Mouse (Mus musculus): ENCODE data around the gene Cpne9.
"Not testable (repeated sequence)": the region's sequence is repeated elsewhere in the genome, so short reads cannot be mapped to it uniquely, and the experiment has no call there.

Gene Cpne9

GRCm38 (mm10) chr6:113290346-113290745, 8.2 kb downstream of the Cpne9 start:
- no peak for DNase-seq

DNA sequence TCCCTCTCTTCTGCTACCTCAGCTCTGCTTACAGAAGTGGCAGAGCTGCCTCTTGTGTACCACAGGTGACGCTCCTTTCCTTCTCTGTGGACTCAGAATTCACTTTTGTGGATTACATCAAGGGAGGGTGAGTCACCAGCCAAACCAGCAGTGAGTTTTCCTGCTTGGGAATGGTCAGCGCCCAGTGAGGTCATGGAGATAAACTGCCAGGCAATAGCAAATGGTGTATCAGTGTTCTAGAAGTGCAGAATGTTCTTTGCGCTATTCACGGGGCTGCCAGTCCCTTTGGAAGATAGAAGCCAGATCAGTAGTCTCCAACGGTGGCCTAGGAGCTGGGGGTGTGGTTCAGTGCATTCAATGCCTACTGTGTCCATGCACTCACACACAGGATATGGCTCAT, 10.8 kb downstream of the Cpne9 start:
- no peak for DNase-seq

DNA sequence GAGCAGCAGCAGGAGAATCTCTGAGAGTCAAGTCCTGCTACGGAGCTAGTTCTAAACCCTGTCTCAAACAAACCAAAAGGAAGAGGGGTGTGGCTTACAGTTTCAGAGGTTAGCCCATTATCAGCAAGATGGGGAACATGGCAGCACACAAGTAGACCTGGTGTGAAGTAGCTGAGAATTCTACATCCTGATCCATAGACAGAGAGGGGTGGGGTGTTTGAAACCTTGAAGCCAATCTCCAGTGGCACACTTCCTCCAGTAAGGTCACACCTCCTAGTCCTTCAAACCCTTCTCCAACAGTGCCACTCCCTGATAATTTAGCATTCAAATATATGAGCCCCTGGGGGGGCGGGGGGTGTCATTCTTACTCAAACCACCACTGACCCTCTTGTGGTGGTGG, 13.9 kb downstream of the Cpne9 start:
- no peak for DNase-seq

GRCm38 (mm10) chr6:113296639-113297038, 14.5 kb downstream of the Cpne9 start:
- no peak for DNase-seq

DNA sequence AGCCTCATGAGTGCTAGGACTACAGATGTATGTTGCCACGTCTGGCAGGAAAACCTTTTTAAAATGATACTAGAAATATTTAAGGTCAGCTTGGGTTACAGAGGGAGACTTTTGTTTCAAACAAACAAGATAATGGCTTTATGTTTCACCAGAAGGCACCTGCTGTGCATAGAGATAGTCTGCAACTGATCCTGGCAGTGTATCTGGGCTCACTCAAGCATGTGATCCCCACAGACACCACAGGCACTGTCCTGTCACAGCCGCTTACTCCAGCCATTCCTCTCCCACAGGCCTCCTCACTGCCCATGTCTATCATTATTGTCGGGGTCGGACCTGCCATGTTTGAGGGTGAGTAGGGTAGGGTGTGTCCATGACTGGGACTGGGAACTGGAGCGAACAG, 19.2 kb downstream of the Cpne9 start:
- no peak for DNase-seq

DNA sequence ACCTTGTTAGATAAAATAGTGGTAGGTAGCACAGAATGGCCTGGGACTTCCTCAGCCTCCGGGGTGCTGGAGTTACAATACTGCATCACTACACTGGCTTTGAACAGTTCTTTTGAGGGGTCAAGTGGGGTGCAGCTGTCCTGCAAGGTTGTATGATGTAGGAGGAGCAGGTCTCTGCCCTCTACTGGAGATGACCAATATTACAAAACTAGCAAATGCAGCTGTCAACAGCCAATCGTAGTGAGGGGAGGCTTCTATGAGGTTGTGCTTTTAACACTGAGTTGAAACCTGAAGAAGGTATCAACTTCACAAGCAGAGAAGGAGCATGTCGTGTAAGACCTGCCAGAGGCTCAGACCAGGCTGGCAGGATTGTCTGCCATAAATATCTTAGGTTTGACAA, 20.2 kb downstream of the Cpne9 start:
- peak in 1 of 2 experiments; percentile 17 for DNase-seq

GRCm38 (mm10) chr6:113306322-113306985, 24.3 kb downstream of the Cpne9 start:
- peak; percentile 100 for DNase-seq

DNA sequence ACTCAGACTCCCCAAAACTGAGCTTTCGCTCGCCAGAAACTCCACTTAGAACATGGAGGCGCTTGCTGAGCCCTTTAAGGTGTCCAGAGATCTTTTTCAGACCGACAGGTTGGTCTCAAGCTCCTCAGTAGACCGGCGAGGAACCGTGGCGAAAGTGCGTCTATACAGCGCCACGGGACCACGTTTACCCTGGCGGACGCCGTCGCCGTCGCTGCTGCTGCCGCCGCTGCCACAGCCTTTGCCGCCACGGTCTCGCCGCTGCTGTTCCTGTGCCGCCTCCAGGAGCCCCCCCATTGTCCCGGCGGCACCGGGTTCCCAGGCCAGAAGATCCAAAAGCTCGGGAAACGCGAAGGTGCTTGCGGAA, 24.9 kb downstream of the Cpne9 start, which contains the start of gene Brpf1:
Gene Brpf1 (plus strand): TSS at position 152 of the 364 bp plus-strand sequence.
- DNase-seq = no peak

DNA sequence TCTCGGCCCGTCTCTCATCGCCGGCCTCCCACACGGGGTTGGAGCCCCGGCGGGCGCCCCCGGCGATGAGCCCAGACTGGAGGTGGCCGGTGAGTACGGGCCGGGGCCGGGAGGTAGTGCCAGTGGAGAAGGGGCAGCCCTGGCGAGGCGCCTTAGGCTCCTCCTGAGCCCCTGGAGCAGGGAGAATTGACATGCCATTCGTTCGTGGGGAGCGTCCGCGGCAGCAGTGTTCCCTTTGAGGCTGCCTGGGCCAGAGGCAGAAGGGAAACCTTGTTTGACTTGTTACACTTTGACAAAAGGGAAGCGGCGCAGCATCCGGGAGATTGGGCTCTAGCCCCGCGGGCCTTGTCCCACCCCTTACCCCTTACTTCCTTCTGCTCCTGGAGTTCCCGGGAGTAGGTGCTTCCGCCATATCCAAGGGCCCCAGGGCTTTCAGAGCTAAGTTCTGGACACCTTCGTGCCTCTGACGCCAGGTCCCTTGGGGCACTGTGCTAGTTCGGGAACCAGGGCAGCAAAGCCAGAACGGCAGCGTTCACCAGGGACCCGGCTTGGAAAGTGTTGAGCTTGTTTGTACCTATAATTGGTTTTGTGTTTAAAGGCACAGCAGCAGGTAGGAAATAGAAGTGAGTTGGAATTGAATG, 25.5 kb downstream of the Cpne9 start:
- DNase-seq = peak; percentile 57 to 58

DNA sequence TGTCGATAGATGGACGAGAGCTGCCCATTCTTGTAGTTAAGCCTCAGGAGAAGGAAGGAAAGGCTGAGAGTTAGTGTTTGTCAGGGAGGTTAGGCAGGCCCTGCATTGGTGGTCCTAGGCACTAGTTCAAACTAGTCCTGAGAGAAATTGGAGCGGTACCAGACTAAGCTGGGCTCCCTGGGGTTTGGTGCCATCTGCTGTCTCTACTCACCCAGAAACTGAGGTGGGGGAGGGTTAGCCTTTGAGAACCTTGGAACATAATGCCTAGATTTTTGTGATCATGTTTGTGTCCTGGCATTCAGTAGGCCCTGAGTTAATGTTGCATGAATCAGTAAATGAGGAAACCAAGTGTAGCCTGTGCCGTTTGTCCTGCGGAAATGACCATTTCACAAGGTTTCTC, 26.0 kb downstream of the Cpne9 start:
- no peak for DNase-seq

GRCm38 (mm10) chr6:113315972-113316371, 33.9 kb downstream of the Cpne9 start:
- no peak for DNase-seq

DNA sequence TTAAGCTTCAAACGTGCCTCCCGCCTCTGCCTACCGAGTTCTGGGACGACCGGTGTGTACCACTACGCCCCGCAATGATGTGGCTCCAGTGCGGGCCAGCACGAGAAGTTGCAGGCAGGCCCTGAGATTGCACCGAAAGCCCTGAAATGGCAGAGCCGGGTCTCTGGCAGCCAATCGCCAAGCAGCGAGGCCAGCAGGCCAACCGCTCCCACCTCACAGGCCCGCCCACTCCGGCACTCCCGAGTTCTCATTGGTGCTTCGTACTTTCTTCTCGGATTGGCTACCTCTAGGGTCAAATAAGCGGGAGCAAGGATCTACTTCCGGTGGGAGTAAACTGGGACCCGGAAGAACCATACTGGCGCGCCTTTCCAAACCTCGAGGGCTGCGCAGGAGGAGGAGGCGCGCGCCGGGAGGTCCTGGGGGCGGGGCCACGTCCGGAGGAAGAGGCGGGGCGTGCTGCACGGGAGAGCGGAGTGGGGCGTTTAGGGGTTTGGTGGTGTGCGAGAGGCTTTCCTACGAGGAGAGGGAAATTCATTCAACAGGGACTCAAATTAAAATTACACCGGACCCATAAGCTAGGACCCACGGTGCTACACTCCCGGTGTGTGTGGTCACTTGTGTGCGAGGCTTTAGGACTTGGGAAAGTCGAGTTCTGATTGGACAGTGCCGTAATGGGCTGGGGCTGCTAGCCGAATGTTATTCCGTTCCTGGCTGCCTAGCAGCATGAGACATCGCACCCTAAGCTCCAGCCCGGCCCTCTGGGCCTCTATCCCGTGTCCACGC, 44.6 kb downstream of the Cpne9 start, which contains the start of gene Ogg1:
Gene Ogg1 (plus strand): TSS at position 440 of the 783 bp plus-strand sequence.
- DNase-seq = peak; percentile 100

DNA sequence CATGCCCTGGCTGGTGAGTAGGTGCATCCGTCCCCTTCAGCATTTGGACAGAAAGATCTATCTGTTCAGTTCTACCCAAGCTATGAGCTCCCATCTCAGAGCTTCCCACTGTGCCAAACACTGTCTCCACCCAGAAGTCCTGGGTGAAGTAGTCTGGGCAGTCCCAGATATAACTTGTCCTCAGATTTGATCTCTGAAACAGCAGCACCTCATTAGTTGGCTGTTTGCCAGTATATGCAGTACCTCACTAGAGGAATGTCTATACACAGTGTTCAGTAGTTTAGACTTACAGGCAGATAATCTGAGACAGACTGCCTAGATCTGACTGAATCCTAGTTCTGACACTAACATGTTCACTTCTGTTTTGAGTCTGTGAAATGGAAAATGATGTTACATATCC, 47.3 kb downstream of the Cpne9 start:
- no peak for DNase-seq

DNA sequence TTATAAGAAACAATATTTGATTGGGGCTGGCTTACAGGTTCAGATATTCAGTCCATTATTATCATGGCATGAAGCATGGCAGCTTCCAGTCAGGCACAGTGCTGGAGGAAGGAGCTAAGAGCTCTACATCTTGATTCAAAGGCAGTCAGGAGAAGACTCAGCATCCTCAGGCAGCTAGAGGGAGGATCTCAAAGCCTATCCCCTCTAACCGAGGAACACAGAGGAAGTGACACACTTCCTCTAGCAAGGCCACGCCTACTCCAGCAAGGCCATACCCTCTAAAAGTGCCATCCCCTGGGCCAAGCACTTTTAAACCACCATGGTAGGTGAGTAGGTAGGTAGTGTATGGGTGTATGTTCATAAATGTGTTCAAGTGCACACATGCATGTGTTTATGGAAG, 48.4 kb downstream of the Cpne9 start:
- peak in 1 of 2 experiments; percentile 34 for DNase-seq

GRCm38 (mm10) chr6:113331721-113332120, 49.6 kb downstream of the Cpne9 start:
- DNase-seq = no peak

GRCm38 (mm10) chr6:113332734-113333133, 50.6 kb downstream of the Cpne9 start:
- not testable (repeated sequence) for DNase-seq

DNA sequence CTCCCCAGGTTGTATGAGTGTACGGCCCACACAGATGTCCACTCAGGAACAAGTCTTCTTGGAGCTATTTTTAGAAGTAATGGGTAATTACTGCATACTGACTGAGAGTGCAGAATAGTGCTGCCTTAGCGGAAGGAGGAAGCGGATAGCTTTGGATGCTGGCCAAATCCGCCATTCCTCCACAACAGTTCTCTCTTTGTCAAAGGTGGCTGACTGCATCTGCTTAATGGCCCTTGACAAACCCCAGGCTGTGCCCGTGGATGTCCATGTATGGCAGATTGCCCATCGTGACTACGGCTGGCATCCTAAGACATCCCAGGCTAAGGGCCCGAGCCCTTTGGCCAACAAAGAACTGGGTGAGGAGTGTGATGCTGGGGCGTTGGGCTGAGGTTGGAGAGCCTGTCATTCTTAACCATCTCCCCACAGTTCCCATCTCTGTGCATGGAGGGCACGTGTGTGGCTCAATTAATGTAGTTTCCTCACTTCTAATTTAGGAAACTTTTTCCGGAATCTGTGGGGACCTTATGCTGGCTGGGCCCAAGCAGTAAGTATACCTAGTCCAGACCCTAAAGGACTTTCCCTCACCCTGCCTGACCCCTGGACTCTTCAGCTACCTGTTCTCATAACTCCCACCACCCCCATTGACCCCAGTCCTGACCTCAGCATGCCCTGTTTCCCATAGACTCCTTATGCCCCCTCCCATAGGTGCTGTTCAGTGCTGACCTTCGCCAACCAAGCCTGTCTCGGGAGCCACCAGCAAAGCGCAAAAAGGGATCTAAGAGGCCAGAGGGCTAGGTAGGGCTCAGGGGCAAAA, 51.2 kb downstream of the Cpne9 start:
- peak; percentile 60 to 66 for DNase-seq

- DNase-seq = no peak
These were observed 52.1 kb downstream of the Cpne9 start for GRCm38 (mm10) chr6:113334216-113334615.

GRCm38 (mm10) chr6:113336852-113337620, 54.9 kb downstream of the Cpne9 start:
- no peak for DNase-seq

GRCm38 (mm10) chr6:113341574-113341973, 59.5 kb downstream of the Cpne9 start:
- DNase-seq = peak; percentile 23 to 38

DNA sequence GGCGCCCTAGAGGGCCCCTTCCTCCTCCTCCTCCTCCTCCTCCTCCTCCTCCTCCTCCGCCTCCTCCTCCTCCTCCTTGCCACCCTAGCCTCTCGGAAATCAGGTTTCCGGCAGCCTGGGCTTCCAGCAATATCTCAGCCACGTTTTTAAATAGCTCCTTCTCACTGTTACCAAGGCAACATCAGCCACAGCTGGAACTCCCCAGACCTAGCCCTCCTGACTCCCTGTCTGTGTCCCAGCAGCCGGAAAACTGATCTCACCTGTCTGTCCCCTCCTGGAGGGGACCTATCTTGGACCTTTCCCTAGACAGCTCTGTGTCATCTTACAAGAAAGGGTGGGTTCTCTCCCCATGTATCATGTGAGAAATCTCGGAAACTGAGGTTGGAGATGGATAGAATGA, 60.2 kb downstream of the Cpne9 start:
- DNase-seq = no peak

Measured in lung, adult 18-20 months (tissue).